Mouse (Mus musculus) embryonic fibroblast, embryonic 13.5 days (primary cell): ENCODE data around the gene Hoxb6.

Source experiments
- CTCF ChIP-seq: IDR thresholded peaks from 2 replicates; pipeline ENCODE4 v1.5.1; 2011; ENCODE audit warnings: mild to moderate bottlenecking, control low read depth, low read length, moderate library complexity, borderline replicate concordance; ENCODE audit not compliant: insufficient read depth
- POLR2A ChIP-seq: IDR thresholded peaks from 2 replicates; pipeline ENCODE4 v1.6.1; 2011; ENCODE audit warnings: low read depth, mild to moderate bottlenecking, control low read depth, low read length, moderate library complexity

GRCm38 (mm10) chr11:96285771-96286738 lies 6.2 kb upstream of the Hoxb6 start, which contains the start of gene Hoxb7:
- TF ChIP-seq CTCF, result no peak
- TF ChIP-seq POLR2A, result peak; percentile 35
